Mouse (Mus musculus): ENCODE measurements at regions not wholly inside any gene's neighbourhood (a gene's known extent, or its start where the extent isn't known, plus 50 kb on each side); places are given as distances from the start of the nearest gene placed in this dataset.

GRCm38 (mm10) chr8:37129670-37130069 is 136.3 kb downstream of the AI429214 start:
- no peak for TF ChIP-seq TAL1 (conservative IDR thresholded peaks at IDR 0.05; ENCODE audit: low read depth, low read length)
- TF ChIP-seq POLR2AphosphoS5 (IDR thresholded peaks at IDR 0.05; ENCODE audit: insufficient replicate concordance, low read depth, low read length) = no peak
- TF ChIP-seq GATA2 (IDR thresholded peaks at IDR 0.05; ENCODE audit: borderline replicate concordance, low read depth, low read length) = no peak
- no peak for TF ChIP-seq GATA1 (IDR thresholded peaks at IDR 0.05; ENCODE audit: borderline replicate concordance, low read length)
- TF ChIP-seq CTCF (IDR thresholded peaks at IDR 0.05; ENCODE audit: low read depth, low read length) = no peak
- Histone ChIP-seq H3K27me3 (ENCODE audit: insufficient read depth, low read length) (no peaks in the 10 kb centered on the region), H3K36me3 (replicated peaks) (no peaks in the 10 kb centered on the region), H3K9me3 (replicated peaks) (no peaks in the 10 kb centered on the region), H3K4me1 (ENCODE audit: insufficient read depth, low read depth, low read length) (no peaks in the 10 kb centered on the region), H3K4me3 (ENCODE audit: low read depth, low read length) (no peak overlapping the region)
- DNase-seq (ENCODE audit: low spot score) (no peak), ATAC-seq (ENCODE audit: extremely low read depth, insufficient number of reproducible peaks, low FRiP score, poor library complexity, severe bottlenecking) (no peak)

- ATAC-seq (ENCODE audit: extremely low read depth, insufficient number of reproducible peaks, low FRiP score, poor library complexity, severe bottlenecking) (no peak), DNase-seq (ENCODE audit: low spot score) (no peak)
- TF ChIP-seq POLR2AphosphoS5 (IDR thresholded peaks at IDR 0.05; ENCODE audit: insufficient replicate concordance, low read depth, low read length) (no peak), GATA2 (IDR thresholded peaks at IDR 0.05; ENCODE audit: borderline replicate concordance, low read depth, low read length) (no peak), GATA1 (IDR thresholded peaks at IDR 0.05; ENCODE audit: borderline replicate concordance, low read length) (no peak)
- Histone ChIP-seq H3K27me3 (ENCODE audit: insufficient read depth, low read length) (no peaks in the 10 kb centered on the region), H3K4me1 (ENCODE audit: insufficient read depth, low read depth, low read length) (no peaks in the 10 kb centered on the region), H3K36me3 (replicated peaks) (no peaks in the 10 kb centered on the region), H3K4me3 (ENCODE audit: low read depth, low read length) (no peak overlapping the region), H3K9me3 (replicated peaks) (no peaks in the 10 kb centered on the region)
These were observed 138.6 kb downstream of the AI429214 start for GRCm38 (mm10) chr8:37131988-37132387.

DNA sequence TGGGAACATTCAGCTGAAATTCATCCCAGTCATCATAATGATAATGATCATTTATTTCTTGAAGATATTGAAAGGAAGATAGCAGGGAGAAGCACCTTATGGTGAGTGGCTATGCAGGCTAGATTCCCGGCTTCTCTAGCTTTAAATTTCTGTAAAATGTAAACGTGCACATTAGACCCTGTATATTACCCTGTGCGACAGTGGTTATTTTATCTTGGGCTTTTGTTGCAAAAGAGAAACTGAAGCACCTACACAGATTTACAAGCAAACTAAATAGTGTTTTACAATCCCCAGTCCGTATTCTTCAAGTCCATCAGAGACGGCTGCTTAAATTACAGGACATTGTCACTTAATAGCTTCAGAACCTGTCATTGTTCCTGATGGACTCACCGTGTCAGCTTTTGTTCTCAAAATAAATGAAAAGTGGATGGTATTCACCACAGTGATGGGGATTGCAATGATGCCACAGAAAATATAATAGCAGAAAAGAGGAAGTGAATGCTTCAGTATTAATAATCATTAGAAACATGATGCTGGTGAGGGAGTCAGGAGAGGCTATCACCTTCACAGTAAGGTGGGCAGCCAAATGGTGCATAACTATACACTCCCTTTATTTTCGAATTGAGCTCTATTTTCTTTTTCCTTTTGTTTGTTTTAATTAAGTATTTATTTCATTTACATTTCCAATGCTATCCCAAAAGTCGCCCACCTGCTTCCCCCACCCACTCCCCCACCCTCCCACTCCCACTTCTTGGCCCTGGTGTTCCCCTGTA is 141.0 kb downstream of the AI429214 start:
- DNase-seq (ENCODE audit: low spot score) (no peak), ATAC-seq (ENCODE audit: extremely low read depth, insufficient number of reproducible peaks, low FRiP score, poor library complexity, severe bottlenecking) (no peak)
- no peak overlapping the region for H3K4me3 ChIP-seq (ENCODE audit: low read depth, low read length)
- no peak for TF ChIP-seq TAL1 (conservative IDR thresholded peaks at IDR 0.05; ENCODE audit: low read depth, low read length)
- TF ChIP-seq GATA1 (IDR thresholded peaks at IDR 0.05; ENCODE audit: borderline replicate concordance, low read length) = no peak
- TF ChIP-seq POLR2AphosphoS5 (IDR thresholded peaks at IDR 0.05; ENCODE audit: insufficient replicate concordance, low read depth, low read length) = no peak
- TF ChIP-seq CTCF (IDR thresholded peaks at IDR 0.05; ENCODE audit: low read depth, low read length) = no peak
- TF ChIP-seq GATA2 (IDR thresholded peaks at IDR 0.05; ENCODE audit: borderline replicate concordance, low read depth, low read length) = no peak
- H3K4me1 ChIP-seq (ENCODE audit: insufficient read depth, low read depth, low read length) = no peaks in the 10 kb centered on the region
- H3K27me3 ChIP-seq (ENCODE audit: insufficient read depth, low read length) = no peaks in the 10 kb centered on the region
- no peaks in the 10 kb centered on the region for H3K9me3 ChIP-seq (replicated peaks)
- H3K36me3 ChIP-seq (replicated peaks) = no peaks in the 10 kb centered on the region

GRCm38 (mm10) chr8:37150286-37150685 is 156.9 kb downstream of the AI429214 start:
- Histone ChIP-seq H3K4me1 (ENCODE audit: insufficient read depth, low read depth, low read length) (no peaks in the 10 kb centered on the region), H3K4me3 (ENCODE audit: low read depth, low read length) (no peak overlapping the region), H3K27me3 (ENCODE audit: insufficient read depth, low read length) (no peaks in the 10 kb centered on the region), H3K36me3 (replicated peaks) (no peaks in the 10 kb centered on the region), H3K9me3 (replicated peaks) (no peaks in the 10 kb centered on the region)
- TF ChIP-seq GATA1 (IDR thresholded peaks at IDR 0.05; ENCODE audit: borderline replicate concordance, low read length) = no peak
- TF ChIP-seq CTCF (IDR thresholded peaks at IDR 0.05; ENCODE audit: low read depth, low read length) = no peak
- no peak for TF ChIP-seq POLR2AphosphoS5 (IDR thresholded peaks at IDR 0.05; ENCODE audit: insufficient replicate concordance, low read depth, low read length)
- TF ChIP-seq TAL1 (conservative IDR thresholded peaks at IDR 0.05; ENCODE audit: low read depth, low read length) = no peak
- no peak for TF ChIP-seq GATA2 (IDR thresholded peaks at IDR 0.05; ENCODE audit: borderline replicate concordance, low read depth, low read length)
- ATAC-seq (ENCODE audit: extremely low read depth, insufficient number of reproducible peaks, low FRiP score, poor library complexity, severe bottlenecking) (no peak), DNase-seq (ENCODE audit: low spot score) (no peak)

DNA sequence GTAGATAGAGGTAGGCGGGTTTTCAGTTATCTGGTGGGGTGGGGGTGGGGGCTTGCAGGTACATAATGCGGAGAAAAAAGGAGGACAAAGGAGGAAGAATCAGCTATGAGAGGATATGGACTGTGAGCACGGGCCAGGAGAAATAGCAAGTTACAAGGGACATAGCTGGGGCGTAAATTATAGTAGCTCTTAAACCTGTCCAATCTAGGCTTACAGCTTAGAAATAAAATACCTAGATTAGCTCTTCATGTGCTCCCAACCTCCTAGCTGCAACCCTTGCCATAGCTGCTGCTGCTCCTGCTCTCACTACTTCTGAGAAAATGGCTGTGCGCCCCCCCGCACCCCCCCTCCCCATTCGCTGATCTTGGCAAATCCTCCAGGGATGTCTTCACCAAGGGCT is 161.0 kb downstream of the AI429214 start:
- H3K4me1 ChIP-seq (ENCODE audit: insufficient read depth, low read depth, low read length) = no peaks in the 10 kb centered on the region
- H3K27me3 ChIP-seq (ENCODE audit: insufficient read depth, low read length) = no peaks in the 10 kb centered on the region
- H3K9me3 ChIP-seq (replicated peaks) = no peaks in the 10 kb centered on the region
- no peak for DNase-seq (ENCODE audit: low spot score)
- no peaks in the 10 kb centered on the region for H3K36me3 ChIP-seq (replicated peaks)
- TF ChIP-seq GATA1 (IDR thresholded peaks at IDR 0.05; ENCODE audit: borderline replicate concordance, low read length) = no peak
- no peak for TF ChIP-seq POLR2AphosphoS5 (IDR thresholded peaks at IDR 0.05; ENCODE audit: insufficient replicate concordance, low read depth, low read length)
- TF ChIP-seq TAL1 (conservative IDR thresholded peaks at IDR 0.05; ENCODE audit: low read depth, low read length) = no peak
- no peak for TF ChIP-seq GATA2 (IDR thresholded peaks at IDR 0.05; ENCODE audit: borderline replicate concordance, low read depth, low read length)
- no peak for TF ChIP-seq CTCF (IDR thresholded peaks at IDR 0.05; ENCODE audit: low read depth, low read length)
- ATAC-seq (ENCODE audit: extremely low read depth, insufficient number of reproducible peaks, low FRiP score, poor library complexity, severe bottlenecking) = no peak
- H3K4me3 ChIP-seq (ENCODE audit: low read depth, low read length) = no peak overlapping the region

GRCm38 (mm10) chr8:37154946-37155345 is 161.5 kb downstream of the AI429214 start:
- H3K9me3 ChIP-seq (replicated peaks) = no peaks in the 10 kb centered on the region
- no peaks in the 10 kb centered on the region for H3K4me1 ChIP-seq (ENCODE audit: insufficient read depth, low read depth, low read length)
- TF ChIP-seq CTCF (IDR thresholded peaks at IDR 0.05; ENCODE audit: low read depth, low read length) (no peak), GATA1 (IDR thresholded peaks at IDR 0.05; ENCODE audit: borderline replicate concordance, low read length) (no peak), GATA2 (IDR thresholded peaks at IDR 0.05; ENCODE audit: borderline replicate concordance, low read depth, low read length) (no peak), TAL1 (conservative IDR thresholded peaks at IDR 0.05; ENCODE audit: low read depth, low read length) (no peak), POLR2AphosphoS5 (IDR thresholded peaks at IDR 0.05; ENCODE audit: insufficient replicate concordance, low read depth, low read length) (no peak)
- no peaks in the 10 kb centered on the region for H3K36me3 ChIP-seq (replicated peaks)
- H3K27me3 ChIP-seq (ENCODE audit: insufficient read depth, low read length) = no peaks in the 10 kb centered on the region
- H3K4me3 ChIP-seq (ENCODE audit: low read depth, low read length) = no peak overlapping the region
- ATAC-seq (ENCODE audit: extremely low read depth, insufficient number of reproducible peaks, low FRiP score, poor library complexity, severe bottlenecking) (no peak), DNase-seq (ENCODE audit: low spot score) (no peak)

All from G1E (cell line).